Comparison of ENCODE assay signal across 1 mouse cellular context in genomic region chr6:87770626-87771025, GRCm38 (mm10).
TF ChIP-seq lines count a peak whose summit lies in the region.

No protein-coding gene starts in this region.

TF ChIP-seq in MEL, 35 proteins besides CTCF, POLR2A, EP300 and RAD21:
- TF ChIP-seq MEF2A (IDR thresholded peaks at IDR 0.05; ENCODE audit: extremely low read depth, insufficient replicate concordance, low read depth, low read length, poor library complexity, severe bottlenecking) = no peak
- TF ChIP-seq ZC3H11A (IDR thresholded peaks at IDR 0.05; ENCODE audit: low read depth, low read length) = peak; percentile 29; the same call in 1 of the 2 replicates
